Mouse (Mus musculus) C2C12 (cell line): ENCODE data around the gene Cdh4. TPM values are rescaled to one million over a fixed set of nuclear protein-coding genes. Genes with fewer than 3 reads are reported as not detected.

Experiments used
- H3K27me3 ChIP-seq: one replicate; pipeline ENCODE4 v1.6.1; 2011; ENCODE audit not compliant: control insufficient read depth, insufficient read depth, insufficient read length
- H3K36me3 ChIP-seq: one replicate; pipeline ENCODE4 v1.6.1; 2011; ENCODE audit not compliant: control insufficient read depth, insufficient read depth
- H3K4me3 ChIP-seq: one replicate; pipeline ENCODE4 v1.5.1; 2011; ENCODE audit warnings: mild to moderate bottlenecking, control low read depth; ENCODE audit not compliant: poor library complexity, insufficient read depth, severe bottlenecking
- H3K79me2 ChIP-seq: one replicate; pipeline ENCODE4 v1.6.1; 2011; ENCODE audit not compliant: control insufficient read depth, insufficient read depth
- H3K79me3 ChIP-seq: one replicate; pipeline ENCODE4 v1.6.1; 2011; ENCODE audit warnings: low read depth, control low read depth
- H3ac ChIP-seq: one replicate; pipeline ENCODE3; 2011; ENCODE audit warnings: low read depth; ENCODE audit not compliant: control insufficient read depth, insufficient read length
- CEBPB ChIP-seq: IDR thresholded peaks from one replicate; pipeline ENCODE4 v1.6.1; 2011; ENCODE audit warnings: low read depth, mild to moderate bottlenecking, control low read depth, moderate library complexity
- CTCF ChIP-seq: IDR thresholded peaks from one replicate; pipeline ENCODE4 v1.5.1; 2011; ENCODE audit not compliant: control insufficient read depth, insufficient read depth, insufficient read length
- FOSL1 ChIP-seq: IDR thresholded peaks from one replicate; pipeline ENCODE4 v1.8.0; 2011; ENCODE audit warnings: mild to moderate bottlenecking, low read length; ENCODE audit not compliant: poor library complexity, insufficient read depth, severe bottlenecking
- MAX ChIP-seq: IDR thresholded peaks from one replicate; pipeline ENCODE4 v1.6.1; 2011; ENCODE audit warnings: mild to moderate bottlenecking, control low read depth
- MYOD1 ChIP-seq: IDR thresholded peaks from one replicate; pipeline ENCODE4 v1.6.1; 2011; ENCODE audit warnings: low read depth; ENCODE audit not compliant: control insufficient read depth, insufficient read length
- MYOG ChIP-seq: IDR thresholded peaks from one replicate; pipeline ENCODE4 v1.6.1; 2011; ENCODE audit not compliant: control insufficient read depth, insufficient read length; ENCODE audit errors: extremely low read depth
- USF1 ChIP-seq: IDR thresholded peaks from one replicate; pipeline ENCODE4 v1.6.1; 2011; ENCODE audit warnings: low read depth, mild to moderate bottlenecking, control low read depth, moderate library complexity
- polyA plus RNA-seq: library from polyadenylated mRNA; unstranded; fragments of >200 nt; fragmentation: generic; extraction: Trizol; gene quantifications from one replicate; pipeline ENCODE4 v1.2.1, GENCODE M21; 2012; ENCODE audit warnings: missing spikeins

The Cdh4 gene
- polyA plus RNA-seq, 1 experiment: not detected

- no peaks in the 10 kb centered on the region for H3K79me2 ChIP-seq
- no peaks in the 10 kb centered on the region for H3K36me3 ChIP-seq
- H3K27me3 ChIP-seq: no peaks in the 10 kb centered on the region
- H3K4me3 ChIP-seq: no peak overlapping the region
- TF ChIP-seq MYOG (no peak), MYOD1 (no peak), USF1 (no peak), FOSL1 (no peak), CEBPB (no peak), MAX (no peak), CTCF (no peak)
- H3ac ChIP-seq: no peak overlapping the region
- H3K79me3 ChIP-seq: no peaks in the 10 kb centered on the region
These were observed 79.9 kb downstream of the Cdh4 start for GRCm38 (mm10) chr2:179522141-179522540.

GRCm38 (mm10) chr2:179526976-179527375, 84.7 kb downstream of the Cdh4 start:
- Histone ChIP-seq H3K36me3 (no peaks in the 10 kb centered on the region), H3K4me3 (no peak overlapping the region), H3ac (no peak overlapping the region), H3K79me2 (no peaks in the 10 kb centered on the region), H3K79me3 (no peaks in the 10 kb centered on the region), H3K27me3 (no peaks in the 10 kb centered on the region)
- TF ChIP-seq MAX (no peak), USF1 (no peak), FOSL1 (no peak), CEBPB (no peak), MYOD1 (no peak), MYOG (no peak), CTCF (no peak)

- H3K79me3 ChIP-seq: no peaks in the 10 kb centered on the region
- H3K79me2 ChIP-seq: no peaks in the 10 kb centered on the region
- no peaks in the 10 kb centered on the region for H3K36me3 ChIP-seq
- no peak overlapping the region for H3ac ChIP-seq
- TF ChIP-seq CEBPB (no peak), USF1 (no peak), FOSL1 (no peak), MYOD1 (no peak)
- no peaks in the 10 kb centered on the region for H3K27me3 ChIP-seq
- H3K4me3 ChIP-seq: no peak overlapping the region
These were observed 88.3 kb downstream of the Cdh4 start for GRCm38 (mm10) chr2:179530436-179531040.

- H3K36me3 ChIP-seq: no peaks in the 10 kb centered on the region
- H3K79me3 ChIP-seq: no peaks in the 10 kb centered on the region
- no peaks in the 10 kb centered on the region for H3K27me3 ChIP-seq
- no peak overlapping the region for H3K4me3 ChIP-seq
- no peak for TF ChIP-seq MAX
- TF ChIP-seq USF1: no peak
- TF ChIP-seq FOSL1: no peak
- TF ChIP-seq MYOG: no peak
- TF ChIP-seq CEBPB: no peak
- no peak for TF ChIP-seq CTCF
- TF ChIP-seq MYOD1: no peak
- no peak overlapping the region for H3ac ChIP-seq
- H3K79me2 ChIP-seq: no peaks in the 10 kb centered on the region
These were observed 91.0 kb downstream of the Cdh4 start for GRCm38 (mm10) chr2:179533196-179533595.

- TF ChIP-seq CTCF: no peak
- no peak for TF ChIP-seq USF1
- TF ChIP-seq MYOD1: no peak
- TF ChIP-seq MYOG: no peak
- no peaks in the 10 kb centered on the region for H3K36me3 ChIP-seq
- H3K4me3 ChIP-seq: no peak overlapping the region
- H3ac ChIP-seq: no peak overlapping the region
- H3K79me2 ChIP-seq: no peaks in the 10 kb centered on the region
- H3K79me3 ChIP-seq: no peaks in the 10 kb centered on the region
- H3K27me3 ChIP-seq: no peaks in the 10 kb centered on the region
These were observed 91.7 kb downstream of the Cdh4 start for GRCm38 (mm10) chr2:179533881-179534280.

- no peaks in the 10 kb centered on the region for H3K27me3 ChIP-seq
- H3K79me2 ChIP-seq: no peaks in the 10 kb centered on the region
These were observed 93.0 kb downstream of the Cdh4 start for GRCm38 (mm10) chr2:179535204-179535603.

More at GRCm38 (mm10) chr2:179535204-179535603, 93.0 kb downstream of the Cdh4 start:
- Histone ChIP-seq H3K36me3 (no peaks in the 10 kb centered on the region), H3ac (no peak overlapping the region), H3K79me3 (no peaks in the 10 kb centered on the region), H3K4me3 (no peak overlapping the region)
- TF ChIP-seq MAX: no peak
- no peak for TF ChIP-seq CEBPB
- TF ChIP-seq USF1: no peak
- no peak for TF ChIP-seq MYOG
- TF ChIP-seq CTCF: no peak
- no peak for TF ChIP-seq FOSL1
- TF ChIP-seq MYOD1: no peak
